Mouse (Mus musculus) spleen, adult 2 months (tissue): ENCODE measurements around the gene Dmd.

Experiments
- CTCF ChIP-seq: fragments of 200-500 bp; IDR thresholded peaks from 2 replicates; pipeline ENCODE4 v1.5.1; 2011; ENCODE audit warnings: mild to moderate bottlenecking, inconsistent platforms; ENCODE audit not compliant: insufficient read depth, insufficient read length, insufficient replicate concordance; ENCODE audit errors: extremely low read depth
- POLR2A ChIP-seq: fragments of 200-500 bp; IDR thresholded peaks from 2 replicates; pipeline ENCODE4 v1.6.1; 2011; ENCODE audit warnings: low read depth, low read length, inconsistent platforms

- TF ChIP-seq POLR2A (no peak), CTCF (no peak)
Observed at GRCm38 (mm10) chrX:85137293-85137692, 2188.6 kb downstream of the Dmd start.
